Mouse (Mus musculus) thymus, adult 18-20 months (tissue): ENCODE measurements around the gene Scube3.
"Not testable (repeated sequence)": the region's sequence is repeated elsewhere in the genome, so short reads cannot be mapped to it uniquely, and the experiment has no call there.

Source experiments
- DNase-seq, 2 experiments: peaks; one replicate each; pipeline ENCODE4 v3.0.0; 2022; ENCODE audit warnings: mixed read lengths in 2 of 2

Scube3 gene

DNA sequence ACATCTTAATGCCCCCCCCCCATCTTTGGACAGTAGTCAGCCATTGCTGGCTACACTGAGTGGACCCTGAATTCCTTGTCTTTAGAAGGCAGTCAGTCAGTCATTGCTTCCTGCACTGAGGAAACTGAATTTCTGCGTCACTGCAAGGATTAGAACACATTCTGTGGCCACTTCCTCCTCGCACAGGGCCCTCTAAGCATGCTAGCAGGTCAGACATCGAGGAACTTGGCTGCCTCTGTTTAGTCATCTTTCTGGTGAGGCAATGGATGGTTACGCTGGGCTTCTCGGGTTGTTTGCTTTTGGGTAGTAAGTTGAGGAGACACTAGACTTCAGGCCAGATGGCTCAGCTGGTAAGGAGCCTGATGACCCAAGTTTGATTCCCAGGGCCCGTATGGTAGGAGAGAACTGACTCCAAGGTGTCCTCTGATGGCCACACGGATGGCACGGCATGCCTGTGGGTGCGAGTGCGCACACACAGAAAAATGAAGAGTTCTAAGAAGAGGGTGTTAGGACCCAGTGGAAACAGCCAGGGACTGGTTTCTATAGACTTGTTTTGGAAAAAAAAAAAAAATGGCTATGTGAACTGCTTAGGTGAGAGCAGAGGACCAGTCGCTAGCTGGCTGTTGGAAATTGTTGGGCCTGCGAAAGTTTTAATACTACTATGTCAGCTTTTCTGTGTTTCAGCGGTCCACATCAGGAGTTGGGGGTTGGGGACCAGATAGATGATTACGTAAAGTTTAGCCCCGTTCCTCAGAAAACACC lies 39.0 kb downstream of the Scube3 start:
- DNase-seq = no peak

DNA sequence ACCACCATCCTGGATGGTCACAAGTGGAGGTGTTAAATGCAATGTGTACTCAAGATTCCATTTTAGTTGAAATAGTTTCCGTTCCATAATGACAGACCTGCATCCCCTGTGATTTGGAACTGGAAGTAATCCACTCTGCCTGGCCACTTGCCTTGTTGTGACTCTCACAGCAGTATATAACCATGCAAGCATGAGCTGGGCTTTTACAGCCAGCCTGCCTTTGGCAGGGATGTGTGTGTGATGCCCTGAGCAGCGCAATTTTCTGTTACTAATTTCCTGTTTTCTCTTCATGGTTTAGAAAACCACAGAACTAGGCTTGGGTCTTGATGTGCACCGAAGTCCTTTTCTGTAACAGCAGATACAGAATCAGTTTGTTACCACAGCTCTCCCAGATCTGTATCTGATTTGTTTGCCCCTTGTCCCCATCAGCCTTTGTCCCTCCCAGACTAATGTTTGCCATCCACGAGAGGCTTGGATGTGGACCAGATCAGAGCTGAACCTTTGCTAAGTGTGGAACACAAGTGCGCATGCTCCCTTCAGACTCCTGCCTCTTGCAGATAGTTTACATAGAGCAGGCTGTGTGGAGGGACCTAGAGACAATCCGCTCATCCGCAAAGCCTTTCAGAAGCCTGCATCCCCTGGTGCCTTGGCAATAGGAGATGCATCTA lies 43.2 kb downstream of the Scube3 start:
- DNase-seq = no peak

DNA sequence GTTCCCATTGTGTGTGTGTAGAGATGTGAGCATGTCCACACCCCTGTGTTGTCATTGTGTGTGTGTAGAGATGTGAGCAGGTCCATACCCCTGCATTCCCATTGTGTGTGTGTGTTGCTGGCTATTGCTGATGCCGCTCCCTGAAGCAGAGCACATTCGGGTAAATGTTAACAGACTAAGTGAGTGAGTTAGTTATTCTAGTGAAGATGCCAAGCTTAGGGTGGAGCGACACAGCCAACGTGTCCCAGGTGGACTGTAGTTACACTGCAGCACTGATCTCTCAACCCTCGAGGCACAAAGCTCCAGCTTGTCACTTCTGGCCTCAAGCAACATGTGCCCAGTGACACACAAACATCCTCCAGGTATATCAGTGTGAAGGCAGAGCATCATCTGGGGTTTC lies 46.4 kb downstream of the Scube3 start:
- DNase-seq = no peak

DNA sequence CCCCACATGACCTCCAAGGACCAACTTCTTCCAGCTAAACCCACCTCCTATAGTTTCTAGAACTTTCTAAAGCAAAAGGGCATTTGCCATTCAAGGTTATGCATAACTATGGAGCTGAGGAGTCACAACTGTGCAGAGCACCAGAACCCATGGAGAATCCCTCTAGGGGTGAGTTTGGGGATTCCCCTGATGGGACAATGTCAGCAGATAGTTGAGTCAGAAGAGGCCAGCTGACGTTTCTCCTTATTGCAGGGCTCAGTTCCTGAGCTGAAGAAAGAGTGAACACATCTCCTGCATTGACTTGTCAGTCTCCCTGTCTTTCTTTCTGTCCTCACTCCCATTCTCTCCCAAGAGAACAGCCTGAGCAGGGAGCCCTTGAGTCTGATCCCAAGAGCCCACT lies 50.8 kb downstream of the Scube3 start:
- no peak for DNase-seq

- DNase-seq = no peak
Measured at GRCm38 (mm10) chr17:28193559-28193958, 51.6 kb downstream of the Scube3 start.

DNA sequence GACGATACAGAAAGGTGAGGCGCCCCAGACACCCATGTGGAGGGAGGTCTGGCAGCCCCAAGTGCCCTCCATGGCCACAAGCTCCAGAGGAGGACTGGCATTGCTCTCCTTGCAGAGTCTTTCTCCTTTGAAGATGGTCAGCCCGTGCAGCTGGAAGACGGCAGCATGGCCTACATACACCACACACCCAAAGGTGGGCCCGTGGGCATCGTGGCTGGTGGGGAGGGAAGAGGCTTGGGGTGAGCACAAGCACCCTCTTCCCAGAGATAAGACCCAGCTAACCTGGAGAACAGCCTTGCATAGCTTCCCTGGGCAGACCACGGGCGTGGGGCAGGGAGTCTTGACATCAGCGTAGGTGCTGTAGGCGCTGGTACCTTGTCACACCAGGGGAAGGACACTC lies 53.1 kb downstream of the Scube3 start:
- DNase-seq = no peak

GRCm38 (mm10) chr17:28197646-28198045 lies 55.7 kb downstream of the Scube3 start:
- no peak for DNase-seq

GRCm38 (mm10) chr17:28201982-28202381 lies 60.0 kb downstream of the Scube3 start:
- no peak for DNase-seq

- peak; percentile 52 to 62 for DNase-seq
Measured at GRCm38 (mm10) chr17:28204052-28204720, 62.2 kb downstream of the Scube3 start.

- no peak for DNase-seq
Measured at GRCm38 (mm10) chr17:28205443-28205842, 63.5 kb downstream of the Scube3 start.

DNA sequence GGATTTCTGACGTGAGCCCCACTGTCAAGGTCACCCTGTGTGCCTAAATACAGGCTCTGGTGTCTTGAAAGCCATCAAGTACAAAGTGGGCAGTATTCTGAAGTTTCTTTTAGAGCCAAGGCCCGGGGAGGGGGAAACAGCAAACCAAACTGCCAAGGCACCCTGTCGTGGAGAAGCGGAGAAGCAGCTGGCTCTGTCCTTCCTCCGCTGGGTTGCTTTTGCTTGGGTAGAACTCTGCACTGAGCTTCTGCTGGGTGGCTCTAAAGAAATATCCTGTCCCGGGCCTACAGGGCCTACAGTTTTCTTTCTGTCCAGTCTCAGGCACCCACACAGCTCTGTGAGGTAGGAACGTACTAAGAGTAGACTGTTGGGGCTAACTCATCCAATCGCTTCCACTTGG lies 65.2 kb downstream of the Scube3 start:
- DNase-seq = peak in 1 of 2 experiments; percentile 62

- peak; percentile 85 to 86 for DNase-seq
Measured at GRCm38 (mm10) chr17:28207591-28208313, 65.8 kb downstream of the Scube3 start, which contains the start of gene Def6. Gene Def6 (plus strand): TSS chr17:28207778.

- DNase-seq = no peak
Measured at GRCm38 (mm10) chr17:28208314-28208612, 66.3 kb downstream of the Scube3 start.

GRCm38 (mm10) chr17:28209457-28210110 lies 67.6 kb downstream of the Scube3 start:
- DNase-seq = peak in 1 of 2 experiments; percentile 49

- DNase-seq = peak; percentile 72 to 86
Measured at GRCm38 (mm10) chr17:28211921-28212341, 70.0 kb downstream of the Scube3 start.

GRCm38 (mm10) chr17:28212391-28212790 lies 70.5 kb downstream of the Scube3 start:
- DNase-seq = no peak

DNA sequence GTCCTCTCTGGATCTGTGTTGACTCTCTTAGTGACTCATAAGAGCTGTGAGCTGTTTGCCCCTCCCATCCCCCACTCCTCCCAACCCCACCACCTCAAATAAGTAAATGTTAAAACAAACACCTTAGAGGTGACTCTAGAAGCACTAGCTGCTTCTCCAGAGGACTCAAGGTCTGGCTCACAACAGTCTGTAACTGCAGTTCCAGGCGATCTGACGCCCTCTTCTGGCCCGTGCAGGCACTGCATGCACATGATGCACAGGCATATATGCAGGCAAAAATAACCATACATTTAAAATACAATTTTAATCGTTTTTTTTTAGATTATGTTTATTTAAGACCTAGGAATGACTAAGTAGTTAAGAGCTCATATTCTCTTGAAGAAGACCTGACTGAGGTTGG lies 71.3 kb downstream of the Scube3 start:
- no peak for DNase-seq

- no peak for DNase-seq
Measured at GRCm38 (mm10) chr17:28216791-28217190, 74.8 kb downstream of the Scube3 start.

DNA sequence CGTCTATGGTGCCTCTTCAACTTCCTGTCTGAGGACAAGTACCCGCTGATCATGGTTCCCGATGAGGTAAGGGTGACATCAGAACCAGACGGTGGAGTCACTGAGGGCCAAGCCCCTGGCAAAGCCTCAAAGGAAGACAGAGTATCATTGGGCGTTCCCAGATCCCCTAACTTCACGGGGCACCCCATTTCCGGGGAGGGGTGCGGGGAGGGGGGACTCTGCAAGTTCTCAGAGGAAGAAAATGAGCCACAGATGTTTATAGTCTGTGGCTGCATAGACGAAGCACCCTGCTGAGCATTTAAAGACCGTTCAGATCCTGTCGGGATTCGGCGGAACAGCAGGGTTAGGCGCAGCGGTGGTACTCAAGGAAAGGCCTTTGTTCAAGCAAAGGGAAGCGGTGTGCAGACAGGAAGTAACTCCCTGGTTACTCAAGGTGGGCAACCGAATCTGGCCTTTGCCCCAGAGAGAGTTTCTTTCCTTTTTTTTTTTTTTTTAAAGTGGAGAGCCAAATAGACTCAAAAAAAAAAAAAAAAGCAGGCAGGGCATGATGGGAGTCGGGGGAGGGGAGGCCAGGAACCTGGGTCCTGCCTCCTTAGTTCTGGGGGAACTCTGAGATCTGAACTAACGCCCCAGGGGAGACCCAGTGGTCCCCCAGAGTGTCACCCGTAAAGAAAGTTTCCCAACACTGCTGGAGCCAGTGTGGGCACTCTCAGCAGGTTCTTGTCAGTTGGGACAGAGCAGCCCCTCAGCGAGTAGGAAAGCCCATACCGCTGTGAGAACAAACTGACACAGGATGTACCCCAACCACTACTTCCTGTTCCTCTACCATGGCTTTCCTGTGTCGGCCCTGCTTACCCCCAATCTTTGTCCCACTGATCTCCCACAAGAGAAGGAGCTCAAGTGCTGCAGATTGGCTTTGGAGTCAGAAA lies 76.0 kb downstream of the Scube3 start:
- DNase-seq = peak; percentile 76 to 88

DNA sequence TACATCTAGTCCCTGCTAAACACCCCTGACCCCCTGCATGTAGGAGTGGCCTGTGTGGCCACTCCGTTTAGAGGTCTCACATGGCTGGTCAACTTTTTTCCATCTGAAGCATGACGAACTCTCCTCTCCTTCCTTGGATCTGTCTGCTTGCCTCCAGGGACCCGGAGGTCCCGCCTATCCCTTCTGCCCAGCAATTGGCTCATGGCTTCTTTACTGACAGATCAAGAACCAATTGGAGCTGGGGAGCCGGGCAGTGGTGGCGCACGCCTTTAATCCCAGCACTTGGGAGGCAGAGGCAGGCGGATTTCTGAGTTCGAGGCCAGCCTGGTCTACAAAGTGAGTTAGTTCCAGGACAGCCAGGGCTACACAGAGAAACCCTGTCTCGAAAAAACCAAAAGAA lies 80.5 kb downstream of the Scube3 start:
- DNase-seq = not testable (repeated sequence)
